Mouse (Mus musculus): Measurements from ENCODE around the gene Zfhx3.

DNA sequence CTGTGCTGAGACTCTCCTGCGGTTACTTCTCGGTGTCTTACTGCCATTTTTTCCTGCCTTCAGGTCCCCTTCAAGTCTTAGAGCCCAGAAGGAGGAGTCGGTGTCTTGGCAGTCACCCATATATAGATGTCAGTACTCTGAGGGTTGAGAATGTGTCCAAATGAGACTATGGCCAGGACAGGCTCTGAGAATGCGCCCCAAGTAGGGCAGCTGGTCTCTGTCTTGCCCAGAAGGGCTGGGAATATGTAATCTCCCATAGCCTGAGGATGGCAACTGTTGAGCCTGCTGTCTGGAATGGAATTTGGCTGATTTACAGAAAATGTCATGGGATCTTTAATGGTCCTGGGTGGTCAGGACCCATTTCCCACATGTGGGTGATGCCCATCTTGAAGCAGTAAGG, 881.6 kb downstream of the Zfhx3 start:
- no peak for TF ChIP-seq CTCF (IDR thresholded peaks at IDR 0.05; ENCODE audit: low read depth)
- TF ChIP-seq EP300 (IDR thresholded peaks at IDR 0.05; ENCODE audit: low read depth), result no peak

All from liver, embryonic 14.5 days (tissue).